Mouse (Mus musculus) kidney, embryonic 14.5 days (tissue): ENCODE measurements around the gene Vwce. TPM values are rescaled to one million over a fixed set of nuclear protein-coding genes. Genes with fewer than 3 reads are reported as not detected.

Source experiments
- ATAC-seq: fragments of 200-750 bp; cut with Nextera tagmentation; 2 replicates; pipeline ENCODE4 v1.8.0; 2017; ENCODE audit warnings: moderate number of reproducible peaks, mild to moderate bottlenecking, moderate TSS enrichment, moderate library complexity; ENCODE audit not compliant: low FRiP score, low TSS enrichment
- H3K27ac ChIP-seq: fragments of 300-500 bp; sonication (generic); 2 replicates; pipeline ENCODE4 v1.5.1; 2014; ENCODE audit warnings: low read depth, mild to moderate bottlenecking, low read length, moderate library complexity, mixed read lengths
- H3K27me3 ChIP-seq: fragments of 300-500 bp; sonication (generic); 2 replicates; pipeline ENCODE4 v1.6.1; 2014; ENCODE audit warnings: mild to moderate bottlenecking, low read length; ENCODE audit not compliant: control insufficient read depth, insufficient read depth
- H3K36me3 ChIP-seq: fragments of 300-500 bp; sonication (generic); 2 replicates; pipeline ENCODE4 v1.6.1; 2014; ENCODE audit warnings: low read length, mixed read lengths; ENCODE audit not compliant: control insufficient read depth, insufficient read depth
- H3K4me1 ChIP-seq: fragments of 300-500 bp; sonication (generic); 2 replicates; pipeline ENCODE4 v1.6.1; 2014; ENCODE audit warnings: low read length, mixed read lengths; ENCODE audit not compliant: control insufficient read depth, insufficient read depth
- H3K4me2 ChIP-seq: fragments of 300-500 bp; sonication (generic); replicated peaks from 2 replicates; pipeline ENCODE4 v1.6.1; 2014; ENCODE audit warnings: low read depth, mild to moderate bottlenecking, low read length
- H3K4me3 ChIP-seq: fragments of 300-500 bp; sonication (generic); 2 replicates; pipeline ENCODE4 v1.5.1; 2014; ENCODE audit warnings: mild to moderate bottlenecking, low read length
- H3K9ac ChIP-seq: fragments of 300-500 bp; sonication (generic); 2 replicates; pipeline ENCODE4 v1.6.1; 2014; ENCODE audit warnings: low read depth, mild to moderate bottlenecking, low read length, moderate library complexity
- H3K9me3 ChIP-seq: fragments of 300-500 bp; sonication (generic); 2 replicates; pipeline ENCODE4 v1.6.1; 2016; ENCODE audit warnings: low read length; ENCODE audit not compliant: control insufficient read depth
- WGBS: fragments of 180-500 bp; shearing (Covaris S2); extraction: QIAGEN DNeasy Blood & Tissue Kit; methylation state at CpG from one replicate; pipeline ENCODE4 v1.1.7; 2014; 5-methylcytosine and 5-hydroxymethylcytosine counted together
- polyA plus RNA-seq: library from polyadenylated mRNA; unstranded; fragments of >200 nt; fragmentation: Nextera tagmentation; extraction: Ambion mirVana; gene quantifications from 2 replicates; pipeline ENCODE4 v1.2.1, GENCODE M21; 2014

Gene Vwce
- polyA plus RNA-seq, 1 experiment from 2014 or later: 2.0 TPM

DNA sequence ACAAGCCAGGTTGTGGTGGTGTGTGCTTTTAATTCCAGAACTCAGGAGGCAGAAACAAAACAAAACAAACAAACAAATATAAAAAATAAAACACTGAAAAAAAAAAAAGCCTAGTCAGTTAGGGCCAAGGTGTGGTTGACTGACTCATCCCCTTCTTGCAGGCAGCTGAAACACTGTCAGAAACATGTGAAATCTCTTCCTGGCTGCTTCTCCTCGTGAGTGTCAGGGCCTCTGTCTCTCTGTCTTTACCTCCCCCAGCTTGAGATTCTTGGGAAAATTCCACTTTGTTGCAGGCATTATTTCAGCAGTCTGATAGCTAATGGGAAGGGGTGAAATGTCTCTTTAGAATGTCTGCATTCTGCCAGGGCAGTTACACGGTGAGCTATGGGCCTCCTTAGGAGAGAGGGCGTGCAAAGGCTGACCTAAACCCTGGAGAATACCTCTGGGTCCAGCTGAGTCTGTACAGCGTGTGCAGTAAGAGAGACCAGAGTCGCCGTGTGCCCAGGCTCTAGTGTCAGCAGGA is 31.7 kb upstream of the Vwce start:
- peak overlapping the region; percentile 44 for H3K4me2 ChIP-seq
- peak overlapping the region; percentile 31 for H3K4me3 ChIP-seq
- WGBS: 7% methylated on average over 6 of the region's 6 CpGs
- ATAC-seq: peak; percentile 20; the same call in 1 of the 2 replicates
- H3K27ac ChIP-seq: peak overlapping the region; percentile 92
- H3K36me3 ChIP-seq: peaks cover 6% of the 10 kb centered on the region
- H3K27me3 ChIP-seq: no peaks in the 10 kb centered on the region
- H3K9ac ChIP-seq: peak overlapping the region; percentile 63
- no peaks in the 10 kb centered on the region for H3K9me3 ChIP-seq
- peaks cover 22% of the 10 kb centered on the region; the same call in 1 of the 2 replicates for H3K4me1 ChIP-seq

DNA sequence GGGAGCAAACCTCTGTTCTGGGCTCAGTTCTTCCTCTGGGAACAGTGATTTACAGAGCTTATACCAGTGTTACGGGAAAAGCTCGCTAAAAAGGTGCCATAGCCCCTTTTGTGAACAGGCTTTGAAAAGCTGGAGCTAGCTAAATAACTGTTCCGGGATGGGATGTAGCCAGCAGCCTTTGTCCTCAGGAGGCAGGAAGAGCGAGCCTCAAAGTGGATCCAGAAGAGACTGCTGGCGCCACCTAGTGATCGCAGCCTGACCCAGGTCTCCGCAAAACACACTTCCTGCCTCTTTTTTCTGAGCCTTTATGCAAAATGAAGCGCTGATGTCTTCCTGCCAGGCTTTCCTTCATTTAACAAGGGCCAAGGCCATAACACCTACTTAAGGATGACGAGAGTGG is 31.2 kb upstream of the Vwce start:
- Histone ChIP-seq H3K9me3 (no peaks in the 10 kb centered on the region), H3K9ac (peak overlapping the region; percentile 63), H3K4me3 (peak overlapping the region; percentile 31), H3K36me3 (peaks cover 11% of the 10 kb centered on the region), H3K4me2 (peak overlapping the region; percentile 44), H3K27ac (peak overlapping the region; percentile 92), H3K4me1 (peaks cover 26% of the 10 kb centered on the region; the same call in 1 of the 2 replicates), H3K27me3 (no peaks in the 10 kb centered on the region)
- peak; percentile 55 for ATAC-seq
- WGBS: 3% methylated on average over 9 of the region's 9 CpGs

DNA sequence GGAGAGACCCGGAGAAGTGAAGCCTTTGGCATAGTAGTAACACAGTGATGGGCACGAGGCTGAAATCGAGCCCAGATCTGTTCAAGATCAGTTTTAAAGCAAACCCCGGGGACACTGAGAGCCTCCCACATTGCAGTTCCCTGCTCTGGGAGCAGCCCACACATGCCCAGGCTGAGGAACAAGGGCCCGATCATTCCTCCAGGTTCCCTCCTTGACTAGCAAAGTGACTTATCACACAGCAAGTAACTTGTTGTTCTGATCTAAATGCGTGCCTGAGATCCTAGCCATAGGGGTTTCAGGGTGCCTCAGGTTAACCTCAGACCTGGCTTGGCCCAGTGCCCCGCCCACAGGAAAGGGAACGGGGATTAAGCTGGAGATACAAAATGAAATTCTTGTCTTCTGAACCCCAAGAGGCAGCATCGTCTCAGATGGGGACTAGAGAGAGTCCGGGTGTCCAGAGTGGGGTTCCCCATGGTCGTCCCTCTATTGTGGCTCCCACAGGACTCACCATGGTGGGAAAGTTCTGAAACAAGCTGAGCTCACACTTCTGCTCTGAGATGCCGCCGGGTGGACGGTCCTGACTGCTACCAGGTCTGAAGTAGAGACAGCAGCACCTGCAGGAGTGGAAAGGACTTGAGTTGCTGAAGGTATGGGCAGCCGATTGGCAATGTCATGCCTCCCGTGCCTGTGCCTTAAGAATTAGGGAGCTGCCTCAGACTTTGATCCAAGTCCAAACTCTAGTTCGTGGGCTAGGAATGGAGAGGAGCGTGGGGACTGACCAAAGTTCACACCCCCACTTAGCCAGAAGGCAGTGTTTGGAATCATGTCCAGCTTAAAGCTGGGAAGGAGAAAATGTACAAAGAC is 30.1 kb upstream of the Vwce start:
- ATAC-seq: no peak
- Histone ChIP-seq H3K36me3 (peaks cover 22% of the 10 kb centered on the region), H3K9me3 (no peaks in the 10 kb centered on the region), H3K4me1 (peaks cover 26% of the 10 kb centered on the region; the same call in 1 of the 2 replicates), H3K4me2 (no peak overlapping the region), H3K27me3 (no peaks in the 10 kb centered on the region), H3K4me3 (no peak overlapping the region; the same call in 1 of the 2 replicates), H3K27ac (peak overlapping the region; percentile 92; the same call in 1 of the 2 replicates), H3K9ac (peak overlapping the region; percentile 93; the same call in 1 of the 2 replicates)
- WGBS: 75% methylated on average over 18 of the region's 18 CpGs

DNA sequence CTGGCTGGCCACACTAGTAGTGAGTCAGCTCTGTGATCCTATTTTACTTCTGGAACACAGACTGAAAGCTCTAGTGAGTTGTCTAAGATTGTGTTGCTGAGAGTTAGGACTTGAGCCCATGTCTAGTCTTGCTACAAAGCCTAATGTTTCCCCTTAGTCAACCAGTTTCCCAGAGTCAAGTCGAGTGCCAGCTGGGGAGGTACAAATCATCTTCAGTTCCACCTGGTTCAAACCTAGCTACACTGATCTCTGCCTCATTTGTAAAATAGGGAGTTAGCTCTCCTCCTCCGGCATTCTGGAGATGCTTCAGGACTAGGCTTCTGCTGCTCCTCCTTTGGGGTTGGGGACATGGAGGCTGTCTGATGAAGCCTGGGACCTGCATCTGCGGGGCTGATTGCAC is 29.5 kb upstream of the Vwce start:
- Histone ChIP-seq H3K9ac (peak overlapping the region; percentile 93), H3K4me2 (peak overlapping the region; percentile 65), H3K27ac (peak overlapping the region; percentile 92), H3K9me3 (no peaks in the 10 kb centered on the region), H3K27me3 (no peaks in the 10 kb centered on the region), H3K4me3 (peak overlapping the region; percentile 89), H3K4me1 (peaks cover 26% of the 10 kb centered on the region; the same call in 1 of the 2 replicates), H3K36me3 (peaks cover 28% of the 10 kb centered on the region)
- WGBS: 31% methylated on average over 3 of the region's 3 CpGs
- ATAC-seq: no peak

DNA sequence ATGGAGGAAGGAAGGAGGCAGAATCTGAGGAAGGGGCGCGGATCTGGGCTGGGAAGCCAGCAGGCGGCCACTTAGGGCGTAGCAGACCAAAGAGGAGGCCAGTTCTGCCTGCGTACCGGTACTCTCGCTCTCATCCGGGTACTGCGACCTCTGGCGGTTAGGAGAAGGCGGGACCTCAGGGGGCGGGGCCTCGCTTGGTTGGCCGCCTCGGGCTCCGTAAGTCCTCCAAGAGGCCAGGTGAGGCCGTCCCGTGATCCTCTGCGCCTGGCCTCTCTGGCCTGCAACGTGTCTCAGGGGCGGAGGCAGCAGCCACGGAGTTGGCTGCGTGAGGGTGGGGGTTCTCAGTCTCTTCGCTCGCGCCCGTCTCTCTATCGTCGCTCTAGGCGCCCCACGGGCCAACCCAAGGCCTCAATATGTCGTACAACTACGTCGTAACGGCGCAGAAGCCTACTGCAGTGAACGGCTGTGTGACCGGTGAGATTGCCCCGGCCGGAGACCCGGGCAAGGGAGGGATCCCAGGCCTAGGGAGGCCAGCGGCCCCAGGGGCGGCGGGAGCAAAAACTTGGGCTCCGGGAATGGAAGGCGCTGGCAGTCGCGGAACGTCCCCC is 28.6 kb upstream of the Vwce start, which contains the start of the genes Ddb1 and Tkfc:
Gene Ddb1 (plus strand): TSS at position 35 of the 608 bp plus-strand sequence.
Gene Tkfc (minus strand): TSS at position 362 of the 608 bp plus-strand sequence.
- peak within 1 kb of the TSS; percentile 93 for H3K9ac ChIP-seq
- H3K4me2 ChIP-seq: peak within 1 kb of the TSS; percentile 65
- no peaks in the 10 kb centered on the region for H3K9me3 ChIP-seq
- peaks cover 34% of the 10 kb centered on the region for H3K36me3 ChIP-seq
- no peaks in the 10 kb centered on the region for H3K27me3 ChIP-seq
- under 1% methylated on average over 49 of the region's 49 CpGs for WGBS
- peaks cover 26% of the 10 kb centered on the region; the same call in 1 of the 2 replicates for H3K4me1 ChIP-seq
- ATAC-seq: peak; percentile 97
- H3K4me3 ChIP-seq: peak within 1 kb of the TSS; percentile 89
- peak within 1 kb of the TSS; percentile 92 for H3K27ac ChIP-seq

DNA sequence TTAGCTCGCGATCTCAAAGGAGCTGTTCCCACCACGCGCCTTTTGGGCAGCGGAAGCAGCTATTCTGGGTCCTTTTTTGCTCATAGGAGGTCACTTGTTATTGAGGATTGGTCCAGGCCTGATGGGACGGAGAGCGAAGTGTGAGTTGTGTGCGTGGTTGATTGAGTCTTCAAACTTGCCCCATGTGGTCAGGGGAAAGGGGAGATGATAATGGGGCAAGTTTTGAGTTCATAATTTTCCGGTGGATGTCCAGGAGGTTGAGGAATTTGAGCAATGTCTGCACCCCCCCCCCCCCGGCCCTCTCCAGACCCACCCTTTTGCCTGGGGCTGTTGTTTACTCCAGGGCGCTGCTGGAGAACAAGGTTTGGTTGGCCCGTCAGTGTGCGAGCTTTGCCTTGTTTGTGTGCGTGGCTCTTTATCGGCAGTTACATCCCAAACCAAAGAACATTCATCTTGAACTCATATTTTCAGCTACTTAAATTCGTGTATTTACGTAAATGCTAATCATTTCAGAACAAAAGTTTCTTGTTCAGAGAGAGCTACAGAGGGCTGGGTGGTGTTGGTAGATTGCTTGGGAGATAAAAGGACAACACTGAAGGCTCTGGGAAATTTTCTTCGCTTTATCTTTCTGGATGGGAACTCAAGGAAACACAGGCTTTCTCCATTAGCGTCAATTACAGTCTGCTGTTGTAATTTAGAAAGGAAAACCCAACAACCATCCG is 28.0 kb upstream of the Vwce start:
- Histone ChIP-seq H3K4me2 (peak overlapping the region; percentile 62), H3K27me3 (no peaks in the 10 kb centered on the region), H3K4me1 (peaks cover 26% of the 10 kb centered on the region; the same call in 1 of the 2 replicates), H3K9me3 (no peaks in the 10 kb centered on the region), H3K9ac (peak overlapping the region; percentile 93), H3K27ac (peak overlapping the region; percentile 84), H3K4me3 (peak overlapping the region; percentile 89), H3K36me3 (peaks cover 38% of the 10 kb centered on the region)
- ATAC-seq: peak; percentile 3; the same call in 1 of the 2 replicates
- WGBS: 6% methylated on average over 20 of the region's 20 CpGs

DNA sequence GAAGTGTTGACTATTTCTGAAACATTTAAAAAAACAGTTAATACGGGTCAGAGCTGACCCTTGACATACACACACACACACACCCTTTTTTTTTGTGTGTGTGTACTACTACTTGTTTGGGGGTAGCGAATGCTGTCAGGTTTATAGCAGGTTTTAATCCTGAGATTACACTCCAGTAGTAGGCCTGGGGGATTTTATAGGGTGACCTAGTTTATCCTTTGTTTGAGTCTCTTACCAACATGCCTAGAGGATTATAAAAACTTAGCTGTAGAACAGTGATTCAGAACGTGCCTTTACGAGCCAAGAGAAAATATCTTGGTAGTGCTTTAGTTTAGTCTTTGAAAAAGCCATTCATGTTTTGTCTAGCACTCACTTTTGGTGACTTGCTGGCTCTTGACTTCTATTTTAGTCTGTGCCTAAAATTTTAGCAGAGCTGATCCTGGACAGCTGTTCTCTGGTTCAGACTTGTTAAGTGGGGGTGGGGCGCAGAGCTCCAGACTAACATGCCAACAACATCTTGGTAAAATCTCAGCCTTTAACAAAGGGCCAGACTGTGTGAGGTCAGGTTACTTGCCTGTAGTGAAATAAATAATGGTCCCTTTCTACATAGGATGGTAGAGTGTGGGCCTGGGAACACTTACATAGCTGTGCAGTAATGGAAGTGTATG is 25.3 kb upstream of the Vwce start:
- H3K9me3 ChIP-seq: no peaks in the 10 kb centered on the region
- whole genome bisulfite sequencing: 88% methylated on average over 5 of the region's 5 CpGs
- no peak overlapping the region for H3K27ac ChIP-seq
- H3K27me3 ChIP-seq: no peaks in the 10 kb centered on the region
- no peak overlapping the region for H3K4me2 ChIP-seq
- H3K9ac ChIP-seq: no peak overlapping the region
- H3K36me3 ChIP-seq: peaks cover 64% of the 10 kb centered on the region
- no peak overlapping the region for H3K4me3 ChIP-seq
- H3K4me1 ChIP-seq: peaks cover 15% of the 10 kb centered on the region; the same call in 1 of the 2 replicates
- ATAC-seq: no peak

DNA sequence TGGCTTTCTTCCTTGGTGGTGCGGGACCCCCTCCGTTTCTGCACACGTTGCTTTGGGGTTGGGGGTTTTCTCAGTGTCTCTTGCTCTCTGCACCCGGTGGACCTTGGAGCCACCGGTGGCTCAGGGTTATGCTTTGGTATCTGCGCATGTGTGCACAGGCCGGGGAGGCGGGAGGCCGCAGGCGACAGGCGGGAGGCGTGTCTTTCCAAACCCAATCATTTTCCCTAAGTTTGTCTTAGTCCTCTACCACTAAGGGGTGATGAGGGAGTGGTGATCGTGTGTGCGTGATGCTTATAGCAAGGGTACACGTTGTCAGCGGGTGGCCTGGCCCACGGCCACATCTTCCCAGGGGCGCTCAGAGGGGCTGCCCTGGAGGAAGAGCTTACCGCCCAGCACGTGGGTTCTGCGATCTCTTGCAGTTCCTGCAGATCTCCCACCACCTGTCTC is 882 bp downstream of the Vwce start:
- Histone ChIP-seq H3K27ac (no peak overlapping the region), H3K4me1 (peaks cover 6% of the 10 kb centered on the region; the same call in 1 of the 2 replicates)
- WGBS: 3% methylated on average over 21 of the region's 21 CpGs

More for the DNA sequence above, 882 bp downstream of the Vwce start:
- H3K4me2 ChIP-seq: peak overlapping the region; percentile 77
- ATAC-seq: peak; percentile 82
- H3K9me3 ChIP-seq: no peaks in the 10 kb centered on the region
- peak overlapping the region; percentile 34 for H3K4me3 ChIP-seq
- no peaks in the 10 kb centered on the region for H3K27me3 ChIP-seq
- peaks cover 13% of the 10 kb centered on the region for H3K36me3 ChIP-seq
- peak overlapping the region; percentile 60; the same call in 1 of the 2 replicates for H3K9ac ChIP-seq
